Mouse (Mus musculus) neural tube, embryonic 10.5 days (tissue): ENCODE measurements around the gene Cldnd2.

ENCODE experiments used
- DNase-seq: peaks from one replicate; pipeline ENCODE4 v3.0.0-alpha.2; 2017; ENCODE audit warnings: low spot score; ENCODE audit errors: extremely low spot score

Gene Cldnd2

GRCm38 (mm10) chr7:43447801-43448200, 7.2 kb downstream of the Cldnd2 start:
- DNase-seq: no peak

- no peak for DNase-seq
These were observed 7.7 kb downstream of the Cldnd2 start for GRCm38 (mm10) chr7:43448246-43448645.

GRCm38 (mm10) chr7:43449811-43450210, 9.2 kb downstream of the Cldnd2 start:
- no peak for DNase-seq

- DNase-seq: no peak
These were observed 11.1 kb downstream of the Cldnd2 start for GRCm38 (mm10) chr7:43451726-43452125.

- no peak for DNase-seq
These were observed 12.0 kb downstream of the Cldnd2 start for GRCm38 (mm10) chr7:43452609-43453008.

GRCm38 (mm10) chr7:43453599-43454355, 13.2 kb downstream of the Cldnd2 start:
- DNase-seq: no peak

GRCm38 (mm10) chr7:43454371-43454770, 13.8 kb downstream of the Cldnd2 start:
- DNase-seq: no peak

GRCm38 (mm10) chr7:43462851-43463250, 22.3 kb downstream of the Cldnd2 start, which contains the start of gene Vsig10l:
Gene Vsig10l (plus strand): TSS chr7:43463151.
- no peak for DNase-seq

- DNase-seq: no peak
These were observed 23.4 kb downstream of the Cldnd2 start for GRCm38 (mm10) chr7:43463976-43464375.

GRCm38 (mm10) chr7:43464864-43465343, 24.3 kb downstream of the Cldnd2 start:
- no peak for DNase-seq

- DNase-seq: peak; percentile 78
These were observed 24.9 kb downstream of the Cldnd2 start for GRCm38 (mm10) chr7:43465344-43466098.

GRCm38 (mm10) chr7:43466099-43466694, 25.6 kb downstream of the Cldnd2 start:
- peak; percentile 78 for DNase-seq

- peak; percentile 63 for DNase-seq
These were observed 29.8 kb downstream of the Cldnd2 start for GRCm38 (mm10) chr7:43470373-43470772.

- DNase-seq: no peak
These were observed 35.1 kb downstream of the Cldnd2 start for GRCm38 (mm10) chr7:43475706-43476105.

GRCm38 (mm10) chr7:43476376-43476775, 35.8 kb downstream of the Cldnd2 start:
- DNase-seq: no peak

- no peak for DNase-seq
These were observed 40.6 kb downstream of the Cldnd2 start for GRCm38 (mm10) chr7:43481191-43481590.

- peak; percentile 21 for DNase-seq
These were observed 41.6 kb downstream of the Cldnd2 start for GRCm38 (mm10) chr7:43482090-43482716.

- peak; percentile 32 for DNase-seq
These were observed 42.7 kb downstream of the Cldnd2 start for GRCm38 (mm10) chr7:43483236-43483635.

- DNase-seq: no peak
These were observed 48.1 kb downstream of the Cldnd2 start for GRCm38 (mm10) chr7:43488646-43489045.

- DNase-seq: peak; percentile 32
These were observed 49.1 kb downstream of the Cldnd2 start, which contains the start of gene Iglon5 for GRCm38 (mm10) chr7:43489631-43490125. Gene Iglon5 (minus strand): TSS chr7:43490075.

GRCm38 (mm10) chr7:43490182-43490584, 49.6 kb downstream of the Cldnd2 start:
- peak; percentile 83 for DNase-seq
